Mouse (Mus musculus) C2C12 (cell line): ENCODE measurements around the gene Mpv17l.

ENCODE experiments used
- CTCF ChIP-seq: IDR thresholded peaks from one replicate; pipeline ENCODE4 v1.5.1; 2011; ENCODE audit not compliant: control insufficient read depth, insufficient read depth, insufficient read length
- MAX ChIP-seq: IDR thresholded peaks from one replicate; pipeline ENCODE4 v1.6.1; 2011; ENCODE audit warnings: mild to moderate bottlenecking, control low read depth

DNA sequence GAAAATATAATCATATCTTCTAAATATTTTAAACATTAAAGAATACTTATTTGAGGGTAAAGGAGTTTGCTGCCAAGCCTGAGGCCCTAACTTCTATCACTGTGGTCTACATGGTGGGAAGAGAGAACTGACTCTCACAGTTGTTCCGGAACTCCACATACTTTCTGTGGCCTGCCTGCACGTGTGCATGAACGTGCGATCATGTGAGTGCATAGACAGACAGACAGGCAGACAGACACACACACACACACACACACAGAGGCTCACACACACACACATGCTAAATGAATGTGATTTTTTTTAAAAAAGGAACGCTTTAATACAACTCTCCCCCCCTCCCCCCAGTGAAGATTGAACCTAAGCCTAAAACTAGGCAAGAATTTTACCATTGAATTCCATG is 41.8 kb downstream of the Mpv17l start:
- TF ChIP-seq CTCF (no peak), MAX (no peak)
